Mouse (Mus musculus): ENCODE results near the gene Eif1ad.
A peak's percentile ranks its signal among the peaks of the same experiment; 100 is the strongest.
"Not testable (repeated sequence)": the region's sequence is repeated elsewhere in the genome, so short reads cannot be mapped to it uniquely, and the experiment has no call there.

Gene Eif1ad

DNA sequence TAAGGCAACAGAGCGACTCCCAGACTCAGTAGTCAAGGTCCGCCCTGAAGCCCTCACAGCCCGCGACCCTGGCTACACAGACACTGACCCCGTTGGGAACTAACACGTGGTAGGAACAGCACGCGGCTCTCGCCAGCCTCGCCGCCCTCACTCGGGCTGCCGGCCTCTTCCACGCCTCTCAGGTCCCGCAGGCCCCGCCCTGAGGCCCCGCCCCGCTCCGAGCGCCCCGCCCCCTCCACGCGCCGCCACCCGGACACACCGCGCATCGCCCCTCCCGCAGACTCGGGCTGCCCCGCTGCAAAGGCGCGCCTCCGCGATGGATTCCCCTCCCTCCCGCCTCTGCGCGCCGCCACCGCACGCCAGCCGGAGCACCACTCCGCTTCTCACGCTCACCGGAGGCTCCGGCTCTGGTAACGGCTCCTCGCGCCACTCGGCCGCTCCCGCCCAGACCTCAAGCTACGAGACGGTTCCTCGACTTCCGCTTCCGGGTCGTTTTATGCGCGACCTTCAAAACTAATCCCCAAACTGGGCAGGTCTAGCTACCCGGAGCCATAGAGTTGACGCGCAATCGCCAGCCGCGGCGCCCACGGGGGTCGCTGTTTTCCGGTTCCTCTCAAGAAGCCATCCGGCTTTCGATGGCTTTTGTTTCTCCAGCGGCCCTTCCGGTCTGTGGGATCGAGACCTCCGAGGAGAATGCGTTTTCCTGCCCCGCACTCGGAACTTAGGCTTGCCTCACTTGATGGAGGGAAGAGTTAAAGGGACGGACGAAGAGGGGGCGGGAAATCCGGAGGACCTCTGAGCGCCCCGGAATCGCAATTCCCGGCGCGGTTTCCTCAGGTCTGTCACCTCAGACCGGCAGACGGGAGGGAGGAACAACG, at the start of gene Eif1ad:
Eif1ad (plus strand) TSS at position 567 of the 878 bp plus-strand sequence.
- peak; percentile 99 for DNase-seq (ENCODE audit: low read depth, low spot score)

DNA sequence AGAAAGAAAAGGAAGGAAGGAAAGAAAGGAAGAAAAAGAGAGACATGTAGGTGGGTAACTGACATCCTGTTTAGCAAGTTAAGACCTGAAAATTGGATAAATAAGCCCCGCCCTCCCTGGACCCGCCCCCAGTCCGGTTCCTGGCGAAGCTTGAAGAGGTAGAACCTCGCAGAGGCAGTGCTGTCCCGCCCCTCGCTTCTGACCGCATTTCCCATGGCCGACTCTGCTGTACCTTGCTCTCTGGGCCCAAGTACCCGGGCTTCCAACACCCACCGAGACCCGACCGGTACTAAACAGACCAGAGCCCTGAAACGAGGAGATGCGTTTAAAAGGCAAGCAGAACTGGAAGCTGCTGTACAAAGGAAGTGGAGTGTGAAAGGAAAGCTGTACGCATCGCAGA, 42.7 kb upstream of the Eif1ad start:
- DNase-seq (ENCODE audit: low read depth, low spot score): peak; percentile 62

DNA sequence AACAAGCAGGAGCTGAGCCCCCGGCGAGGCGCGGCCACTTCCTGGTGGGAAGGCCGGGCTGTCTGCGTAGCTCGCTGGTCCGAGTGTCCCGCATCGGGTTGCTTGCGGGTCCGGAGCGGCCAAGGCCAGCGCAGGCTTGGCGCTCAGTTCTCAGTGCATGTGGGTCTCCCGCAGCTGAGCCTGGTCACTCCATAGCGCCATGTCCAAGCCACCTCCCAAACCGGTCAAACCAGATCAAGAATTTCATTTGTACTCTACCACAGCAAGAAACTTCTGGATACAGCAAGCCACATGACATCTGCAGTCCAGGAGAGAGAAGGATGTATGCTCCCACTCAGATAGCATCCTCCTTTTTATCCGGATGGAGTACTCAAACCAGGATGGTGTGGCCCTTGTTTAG, 38.6 kb upstream of the Eif1ad start:
- no peak for DNase-seq (ENCODE audit: low read depth, low spot score)

DNA sequence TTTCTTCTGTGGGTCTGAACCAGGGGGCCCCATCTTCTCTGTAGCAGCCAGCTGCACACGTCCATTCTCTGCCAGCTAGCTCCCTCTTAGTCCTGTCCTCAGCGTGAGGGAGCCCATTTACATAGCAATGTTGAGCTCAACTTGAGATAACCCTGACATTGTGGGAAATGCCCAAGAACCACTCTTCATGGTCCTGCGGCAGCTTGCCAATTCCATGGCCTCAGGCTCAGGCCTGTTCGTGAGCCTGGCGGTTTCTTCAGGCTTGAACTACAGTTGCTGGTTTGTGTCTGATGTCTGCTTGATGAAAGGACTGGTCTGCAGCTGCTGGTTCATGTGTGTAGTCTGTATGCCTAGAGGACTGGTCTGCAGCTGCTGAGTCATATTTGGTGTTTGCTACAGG, 31.8 kb upstream of the Eif1ad start:
- no peak for DNase-seq (ENCODE audit: low read depth, low spot score)

DNA sequence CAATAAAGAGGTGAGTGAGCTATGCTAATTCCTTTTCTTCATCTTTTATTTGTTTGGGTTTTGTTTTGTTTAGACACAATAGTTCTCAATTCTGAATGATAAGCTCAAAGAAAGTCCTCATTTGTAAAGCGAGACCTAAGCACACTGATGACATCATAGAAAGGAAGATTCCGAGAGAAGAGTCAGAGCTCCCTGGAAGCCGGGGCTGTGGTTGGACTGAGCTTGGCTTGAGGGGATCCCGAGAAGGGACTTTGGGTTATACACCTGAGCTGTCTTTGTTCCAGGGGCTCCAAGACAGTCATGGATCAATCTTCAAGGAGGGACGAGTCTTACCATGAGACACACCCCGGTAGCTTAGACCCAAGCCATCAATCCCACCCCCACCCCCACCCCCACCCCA, 31.1 kb upstream of the Eif1ad start, which contains the start of gene Catsper1:
Catsper1 (plus strand) TSS at position 301 of the 400 bp plus-strand sequence.
- no peak for DNase-seq (ENCODE audit: low read depth, low spot score)

GRCm38 (mm10) chr19:5337975-5338374, 28.6 kb upstream of the Eif1ad start:
- DNase-seq (ENCODE audit: low read depth, low spot score): peak; percentile 89

DNA sequence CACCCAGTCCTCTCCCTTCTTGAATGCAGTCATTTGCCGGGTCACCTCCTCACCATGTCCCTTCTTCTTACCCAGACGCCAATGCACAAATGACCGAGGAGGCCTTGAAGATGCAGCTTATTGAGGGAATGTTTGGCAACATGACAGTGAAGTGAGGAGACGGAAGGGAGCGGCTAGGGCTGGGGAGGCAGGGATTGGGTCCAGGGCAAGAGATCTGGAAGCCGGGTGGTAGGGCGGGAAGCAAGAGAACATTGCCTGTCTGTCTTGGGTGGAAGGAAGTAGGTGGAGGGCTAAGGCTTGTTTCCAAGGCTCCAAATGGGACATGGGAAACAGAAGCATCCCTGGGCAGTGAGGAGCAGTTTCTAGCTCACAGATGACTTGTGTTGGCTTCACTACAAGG, 25.2 kb upstream of the Eif1ad start:
- no peak for DNase-seq (ENCODE audit: low read depth, low spot score)

DNA sequence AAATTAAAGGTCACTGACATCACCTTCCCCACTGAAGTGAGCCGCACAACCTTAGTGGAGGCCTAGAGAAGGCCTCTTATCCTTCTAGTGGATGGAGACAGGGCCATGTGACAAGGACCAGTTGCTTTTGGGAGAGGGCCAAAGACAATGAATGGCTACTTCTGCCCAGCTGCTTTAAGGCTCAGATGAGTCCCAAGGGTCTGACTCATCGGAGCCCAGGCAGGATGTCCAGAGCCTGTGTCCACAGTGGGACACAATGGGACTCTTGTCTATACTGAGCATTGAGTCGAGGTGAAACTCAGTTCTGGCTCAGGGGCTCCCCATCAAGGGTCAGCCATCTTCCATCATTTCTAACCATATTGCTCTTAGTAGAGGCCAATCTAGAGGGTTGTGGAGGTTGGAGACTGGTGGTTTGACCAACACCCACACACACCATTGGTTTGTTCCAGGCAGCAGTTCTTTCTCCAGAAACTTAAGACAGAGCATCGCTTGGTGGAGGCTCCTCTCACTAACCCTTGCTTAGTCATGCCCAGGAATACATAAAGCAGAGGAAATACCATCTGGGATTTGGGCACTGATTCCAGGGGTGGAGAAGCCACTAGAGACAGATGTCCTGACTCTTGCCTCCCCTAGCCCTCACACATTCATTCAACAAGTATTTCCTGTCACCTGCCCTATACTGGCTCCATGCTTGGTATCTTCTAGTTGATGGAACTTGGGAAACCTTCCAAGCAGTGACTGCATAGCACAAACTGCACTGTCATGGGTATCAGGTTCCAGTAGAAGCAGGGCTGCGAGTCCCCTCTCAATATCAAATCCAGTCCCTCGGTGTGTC, 21.0 kb upstream of the Eif1ad start:
- no peak for DNase-seq (ENCODE audit: low read depth, low spot score)

GRCm38 (mm10) chr19:5348064-5348463, 18.5 kb upstream of the Eif1ad start:
- no peak for DNase-seq (ENCODE audit: low read depth, low spot score)

DNA sequence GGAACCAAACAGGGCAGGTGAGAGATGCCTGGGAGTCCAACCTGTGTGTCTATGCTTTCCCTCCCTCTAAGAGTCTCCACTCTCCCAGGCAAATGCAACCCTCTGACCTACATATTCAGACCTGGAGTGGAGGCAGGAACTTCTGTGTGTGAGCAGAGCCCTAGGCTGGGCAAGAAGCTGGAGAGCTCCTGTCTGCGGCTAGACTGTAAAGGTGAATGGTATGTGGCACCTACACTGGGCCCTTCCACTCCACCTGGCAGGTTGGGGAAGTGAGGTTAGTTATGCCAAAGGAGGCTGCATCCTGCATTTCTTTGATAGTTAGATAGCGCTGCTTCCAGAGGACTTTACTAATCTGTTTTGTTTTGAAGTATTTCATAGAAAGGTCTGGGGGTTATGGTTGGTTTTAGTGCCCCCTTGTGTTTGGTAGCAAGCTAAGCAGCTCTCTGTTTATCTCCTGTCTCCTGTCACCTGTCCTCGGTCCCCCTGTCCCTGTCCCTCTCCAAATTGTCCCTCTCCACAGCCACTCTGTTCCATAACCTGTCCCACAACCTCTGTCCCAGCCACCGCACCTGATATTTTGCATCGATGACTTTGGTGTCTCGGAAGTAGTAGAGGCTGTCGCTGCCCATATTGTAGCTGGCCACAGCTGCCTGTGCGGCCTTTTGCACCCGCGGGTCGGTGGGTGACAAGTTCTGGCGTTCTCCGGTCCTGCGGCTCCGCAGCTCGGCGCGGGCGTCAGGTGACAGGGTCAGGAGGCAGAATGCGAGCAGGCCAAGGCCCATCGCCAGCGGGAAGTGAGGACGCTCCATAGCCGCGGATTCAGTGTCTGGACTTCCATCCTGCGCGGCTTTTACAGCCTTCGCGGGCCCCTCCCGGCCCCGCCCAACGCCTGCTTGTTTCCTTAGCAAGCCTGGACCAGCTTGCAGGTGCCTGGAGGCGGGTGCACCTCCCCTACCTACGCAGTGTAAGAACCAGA, 17.7 kb upstream of the Eif1ad start:
- DNase-seq (ENCODE audit: low read depth, low spot score): peak; percentile 50

DNA sequence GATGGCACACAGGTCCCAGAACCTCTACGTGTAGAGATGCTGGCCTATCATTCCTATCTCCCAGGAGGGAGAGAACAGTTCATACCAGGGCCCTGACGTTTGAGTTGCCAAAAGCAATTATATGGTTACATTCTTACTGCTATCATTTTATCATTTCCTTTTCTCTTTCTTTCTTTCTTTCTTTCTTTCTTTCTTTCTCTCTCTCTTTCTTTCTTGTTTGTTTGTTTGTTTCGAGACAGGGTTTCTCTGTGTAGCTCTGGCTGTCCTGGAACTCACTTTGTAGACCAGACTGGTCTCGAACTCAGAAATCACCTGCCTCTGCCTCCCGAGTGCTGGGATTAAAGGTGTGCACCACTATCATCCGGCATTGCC, 17.1 kb upstream of the Eif1ad start, which contains the start of gene Cst6:
Cst6 (minus strand) TSS at position 73 of the 372 bp plus-strand sequence.
- DNase-seq (ENCODE audit: low read depth, low spot score): not testable (repeated sequence)

GRCm38 (mm10) chr19:5353609-5354008, 12.9 kb upstream of the Eif1ad start:
- DNase-seq (ENCODE audit: low read depth, low spot score): no peak

DNA sequence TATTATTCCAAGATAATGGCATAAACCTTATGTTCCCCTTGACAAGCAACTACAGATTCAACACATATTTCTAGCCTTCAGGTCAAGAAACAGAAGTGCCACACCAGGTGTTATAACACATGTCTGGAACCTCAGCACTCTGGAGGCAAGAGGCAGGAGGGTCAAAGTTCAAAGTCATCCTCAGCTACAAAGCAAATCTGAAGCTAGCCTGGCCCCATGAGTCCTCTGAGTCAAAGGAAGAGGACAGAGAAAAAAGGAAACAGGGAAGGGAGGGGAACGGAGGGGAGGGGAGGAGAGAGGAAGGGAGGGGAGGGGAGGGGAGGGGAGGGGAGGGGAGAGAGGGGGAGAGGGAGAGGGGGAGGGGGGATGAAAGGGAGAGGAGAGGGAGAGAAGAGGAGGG, 10.5 kb upstream of the Eif1ad start:
- peak; percentile 63 for DNase-seq (ENCODE audit: low read depth, low spot score)

DNA sequence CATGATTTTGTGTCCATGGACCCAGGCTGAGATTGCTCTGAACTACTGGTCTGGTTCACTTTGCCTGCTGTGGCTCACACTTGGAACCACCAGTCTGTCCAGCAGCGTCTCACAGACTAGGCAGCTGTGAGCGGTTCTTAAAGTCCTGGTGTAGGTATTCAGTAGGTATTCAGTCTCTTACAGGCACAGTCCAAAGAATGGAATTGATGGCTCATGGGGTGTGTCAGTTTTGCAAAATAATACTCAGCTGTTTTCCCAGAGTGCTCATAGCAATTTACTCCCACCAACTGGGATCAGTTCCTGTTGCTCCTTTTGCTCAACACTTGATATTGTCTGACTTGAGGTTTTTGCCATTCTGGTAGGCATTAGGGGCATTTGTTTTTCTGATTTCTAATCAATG, 4.4 kb upstream of the Eif1ad start:
- DNase-seq (ENCODE audit: low read depth, low spot score): peak; percentile 74

DNA sequence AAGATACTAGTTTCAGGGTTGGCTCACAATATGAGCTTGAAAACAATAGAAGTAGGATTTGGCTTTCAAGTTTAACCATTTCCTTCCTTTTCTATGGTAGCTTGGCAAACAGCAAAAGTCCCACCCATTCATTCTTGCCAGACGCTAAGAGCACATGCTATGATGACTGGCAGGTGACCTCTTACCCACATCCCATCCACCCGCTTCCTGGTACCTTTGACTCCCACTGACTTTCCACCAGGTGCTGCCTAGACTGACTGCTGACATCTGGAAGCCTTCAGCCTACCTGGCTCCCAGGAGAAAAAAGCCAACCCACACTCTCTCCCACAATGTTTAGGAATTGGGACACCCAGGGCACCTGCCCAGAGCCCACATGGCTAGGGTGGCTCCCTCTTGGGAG, 2.4 kb upstream of the Eif1ad start:
- DNase-seq (ENCODE audit: low read depth, low spot score): no peak

DNA sequence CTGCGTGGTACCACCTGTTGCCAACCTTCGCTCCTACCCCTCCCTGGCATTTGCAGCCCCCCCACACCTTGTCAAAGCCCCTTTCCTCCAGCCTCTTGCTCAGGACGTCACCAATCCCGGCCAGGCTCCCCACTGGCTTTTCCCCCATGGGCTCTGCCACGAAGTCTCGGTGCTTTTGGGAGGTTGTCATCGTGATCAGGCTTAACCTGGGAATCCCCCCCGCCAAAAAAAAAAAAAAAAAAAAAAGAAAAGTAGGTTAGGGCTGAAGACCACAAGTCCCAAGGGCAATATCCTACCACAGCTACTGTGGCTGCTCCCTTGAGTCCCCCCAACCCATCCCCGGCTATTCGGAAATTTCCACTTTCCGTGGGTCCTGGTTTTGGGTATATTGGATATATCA, 790 bp upstream of the Eif1ad start:
- DNase-seq (ENCODE audit: low read depth, low spot score): no peak

GRCm38 (mm10) chr19:5367053-5367359, 465 bp downstream of the Eif1ad start, which contains the start of gene Banf1:
Banf1 (minus strand) TSS chr19:5367168.
- no peak for DNase-seq (ENCODE audit: low read depth, low spot score)

DNA sequence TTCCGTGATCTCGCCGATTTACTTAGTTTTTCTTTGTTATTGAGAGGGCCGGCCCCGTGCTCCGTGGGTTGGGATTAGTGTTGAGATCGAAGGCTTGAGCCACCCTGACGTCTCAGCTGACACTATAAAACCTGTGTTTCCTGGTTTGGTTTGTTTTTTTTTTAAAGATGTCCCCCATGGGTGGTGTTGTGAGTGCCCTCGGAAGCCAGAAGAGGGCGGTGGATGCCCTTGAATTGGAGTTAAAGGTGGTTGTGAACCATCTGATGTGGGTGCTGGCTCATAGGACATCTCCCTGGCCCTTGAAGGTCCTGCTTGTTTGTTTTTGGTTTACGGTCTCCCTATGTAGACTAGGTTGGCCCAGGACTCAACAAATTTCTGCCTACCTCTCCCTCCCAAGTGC, 914 bp downstream of the Eif1ad start:
- peak; percentile 73 for DNase-seq (ENCODE audit: low read depth, low spot score)

DNA sequence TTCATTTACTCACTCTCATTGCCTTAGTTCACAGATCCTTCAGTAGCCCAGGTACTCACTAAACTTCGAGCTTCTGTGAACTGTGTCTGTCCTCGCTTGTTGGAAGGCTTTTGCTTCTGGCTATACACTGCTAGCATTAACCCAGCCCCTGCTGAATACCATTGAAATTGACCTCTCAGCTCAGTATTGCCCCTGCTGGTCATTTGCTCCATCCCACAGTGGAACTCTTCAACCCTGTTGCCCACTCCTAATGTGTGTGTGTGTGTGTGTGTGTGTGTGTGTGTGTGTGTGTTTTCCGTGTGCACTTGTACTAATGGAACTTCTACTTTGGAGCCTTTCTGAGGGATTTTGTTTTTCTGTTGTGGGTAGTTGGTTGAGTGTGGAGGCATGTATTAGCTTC, 4.4 kb downstream of the Eif1ad start:
- DNase-seq (ENCODE audit: low read depth, low spot score): peak; percentile 60

- no peak for DNase-seq (ENCODE audit: low read depth, low spot score)
Measured at GRCm38 (mm10) chr19:5372724-5373123, 6.2 kb downstream of the Eif1ad start.

DNA sequence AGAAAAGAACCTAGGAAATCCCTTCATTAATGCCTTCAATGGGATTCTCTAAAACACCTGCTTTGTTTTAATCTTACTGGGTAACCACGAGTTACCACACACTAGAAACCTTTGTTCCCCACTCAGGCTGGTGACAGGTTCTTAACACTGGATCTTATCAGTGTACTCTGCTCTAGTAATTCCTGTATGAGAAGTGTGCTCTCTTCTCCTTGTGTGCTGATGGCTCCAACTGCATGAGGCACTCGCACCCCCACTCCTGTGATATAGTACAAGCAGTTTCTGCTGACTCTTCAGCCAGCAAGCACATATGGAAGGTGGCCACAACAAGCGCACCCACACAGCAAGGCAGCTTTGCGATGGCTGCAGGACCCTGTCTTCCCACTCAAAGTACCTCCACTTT, 7.6 kb downstream of the Eif1ad start:
- no peak for DNase-seq (ENCODE audit: low read depth, low spot score)

All from ZHBTc4 (cell line).